Mouse (Mus musculus) left cerebral cortex, adult 8-10 months (tissue): ENCODE data around the gene 4930503E14Rik. TPM values are rescaled to one million over a fixed set of nuclear protein-coding genes. Genes with fewer than 3 reads are reported as not detected.
"Not testable (repeated sequence)": the region's sequence is repeated elsewhere in the genome, so short reads cannot be mapped to it uniquely, and the experiment has no call there.

Source experiments
- DNase-seq, 2 experiments: peaks; one replicate each; pipeline ENCODE4 v3.0.0; 2022; ENCODE audit warnings: low spot score in 2 of 2
- total RNA-seq, 4 experiments: library from RNA; stranded (reverse); gene quantifications; 2 replicates each; pipeline ENCODE4 v1.2.4; 2022

The 4930503E14Rik gene
- under 1 TPM in 3 of 4 experiments, not detected in 1; 0.39 to 0.87 (median 0.70) TPM for total RNA-seq

- not testable (repeated sequence) for DNase-seq
These were observed at the start of gene 4930503E14Rik for GRCm38 (mm10) chr14:44213154-44213553. TSS of gene 4930503E14Rik (minus strand) at chr14:44213254.

- DNase-seq: no peak
These were observed 35.0 kb upstream of the 4930503E14Rik start for GRCm38 (mm10) chr14:44248039-44248438.

- DNase-seq: not testable (repeated sequence)
These were observed 15.7 kb downstream of the 4930503E14Rik start, which contains the start of gene Gm8212 for GRCm38 (mm10) chr14:44197361-44197760. TSS of gene Gm8212 (plus strand) at chr14:44197661.

- DNase-seq: not testable (repeated sequence)
These were observed 89.5 kb downstream of the 4930503E14Rik start, which contains the start of gene Gm3327 for GRCm38 (mm10) chr14:44123551-44123950. TSS of gene Gm3327 (plus strand) at chr14:44123851.

Other genes starting within 250 kb of the 4930503E14Rik start
- gene Ang6, start 211.0 kb downstream of the 4930503E14Rik start, total RNA-seq: not detected
- gene Ear2, start 110.6 kb downstream of the 4930503E14Rik start, total RNA-seq: not detected
- gene Gm3327, start 89.4 kb downstream of the 4930503E14Rik start, total RNA-seq: not detected
- gene Gm8212, start 15.6 kb downstream of the 4930503E14Rik start, total RNA-seq: not detected
- not detected for gene Gm8220, start 72.3 kb upstream of the 4930503E14Rik start, total RNA-seq
- not detected for gene Gm5930, start 125.3 kb upstream of the 4930503E14Rik start, total RNA-seq
- not detected for gene Gm8229, start 152.1 kb upstream of the 4930503E14Rik start, total RNA-seq
- gene Gm3371, start 197.4 kb upstream of the 4930503E14Rik start, total RNA-seq: not detected
- not detected for gene Gm8232, start 220.4 kb upstream of the 4930503E14Rik start, total RNA-seq